Mouse (Mus musculus): ENCODE data around the gene Lrrc75a. TPM values are rescaled to one million over a fixed set of nuclear protein-coding genes. Genes with fewer than 3 reads are reported as not detected.

Gene Lrrc75a
- total and polyA plus RNA-seq, 3 experiments: 7.0 to 8.9 TPM; not detected in 1

DNA sequence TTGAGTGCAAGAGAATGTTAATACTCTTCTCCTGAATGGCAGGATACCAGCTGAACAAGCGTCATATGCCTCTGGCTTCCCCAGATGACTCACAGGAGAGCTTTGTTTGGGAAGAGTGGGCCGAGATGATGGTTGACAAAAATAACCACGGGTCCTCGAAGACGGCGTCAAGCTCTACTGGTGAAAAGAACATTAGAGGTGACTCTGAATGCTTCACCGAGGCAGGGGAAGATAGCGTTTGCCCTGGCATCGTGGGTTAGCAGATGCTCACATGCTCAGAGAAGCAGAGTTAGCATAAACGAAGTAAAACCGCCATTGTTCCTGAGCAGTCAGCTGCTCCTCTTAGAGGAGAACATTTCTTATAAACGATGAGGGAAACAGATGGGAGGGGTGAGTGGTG, 21.1 kb upstream of the Lrrc75a start:
- Histone ChIP-seq H3K9me3 (replicated peaks; ENCODE audit: insufficient read depth, low read length) (no peaks in the 10 kb centered on the region), H3K27ac (ENCODE audit: control insufficient read depth, low read depth, low read length) (no peak overlapping the region), H3K4me1 (ENCODE audit: control insufficient read depth in 1 of 2, insufficient read depth in 2 of 2, low read length in 2 of 2) (peaks cover 0 to 5% of the 10 kb centered on the region in 2 experiments; a peak in 2 of 4 replicates), H3K9ac (ENCODE audit: control insufficient read depth, low read depth, low read length, poor library complexity, severe bottlenecking) (no peak overlapping the region), H3K27me3 (ENCODE audit: control insufficient read depth in 1 of 2, insufficient read depth in 2 of 2, low read length in 2 of 2) (no peaks in the 10 kb centered on the region), H3K4me3 (ENCODE audit: control insufficient read depth in 1 of 2, insufficient read depth in 1 of 2, low read depth in 2 of 2, low read length in 2 of 2) (no peak overlapping the region), H3K36me3 (ENCODE audit: control insufficient read depth in 1 of 2, insufficient read depth in 2 of 2, low read length in 2 of 2) (no peaks in the 10 kb centered on the region), H3K79me2 (ENCODE audit: control insufficient read depth, insufficient read depth, low read length, poor library complexity) (no peaks in the 10 kb centered on the region)
- no peak for TF ChIP-seq SMC3 (IDR thresholded peaks at IDR 0.05; ENCODE audit: low read depth, low read length)
- no peak for TF ChIP-seq NRF1 (IDR thresholded peaks at IDR 0.05; ENCODE audit: insufficient read depth, low read depth, low read length, poor library complexity, severe bottlenecking)
- no peak for DNase-seq (ENCODE audit: low read depth, low spot score)

DNA sequence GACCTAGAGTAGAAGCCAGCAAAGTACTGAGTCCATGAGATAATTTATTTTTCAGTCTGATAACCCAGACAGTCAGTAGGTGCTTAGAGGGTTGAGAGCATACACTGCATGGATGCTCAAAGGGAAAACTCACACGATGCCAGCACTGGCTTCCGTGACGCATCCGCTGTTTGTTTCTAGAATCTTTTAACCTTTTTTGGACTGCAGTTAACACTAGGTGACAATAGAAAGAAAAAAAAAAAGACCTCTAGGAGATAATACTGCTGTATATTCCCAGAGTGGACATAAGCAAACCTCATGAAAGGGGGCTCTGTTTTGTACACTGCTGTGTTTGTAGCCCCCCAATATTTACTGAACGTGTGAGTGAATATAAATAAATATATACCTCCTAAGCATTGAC, 20.7 kb upstream of the Lrrc75a start:
- peaks cover 0 to 5% of the 10 kb centered on the region in 2 experiments; a peak in 3 of 4 replicates for H3K4me1 ChIP-seq (ENCODE audit: control insufficient read depth in 1 of 2, insufficient read depth in 2 of 2, low read length in 2 of 2)
- H3K27me3 ChIP-seq (ENCODE audit: control insufficient read depth in 1 of 2, insufficient read depth in 2 of 2, low read length in 2 of 2): no peaks in the 10 kb centered on the region
- DNase-seq (ENCODE audit: low read depth, low spot score): no peak
- H3K36me3 ChIP-seq (ENCODE audit: control insufficient read depth in 1 of 2, insufficient read depth in 2 of 2, low read length in 2 of 2): no peaks in the 10 kb centered on the region
- no peak overlapping the region for H3K4me3 ChIP-seq (ENCODE audit: control insufficient read depth in 1 of 2, insufficient read depth in 1 of 2, low read depth in 2 of 2, low read length in 2 of 2)
- H3K9me3 ChIP-seq (replicated peaks; ENCODE audit: insufficient read depth, low read length): no peaks in the 10 kb centered on the region
- H3K27ac ChIP-seq (ENCODE audit: control insufficient read depth, low read depth, low read length): no peak overlapping the region
- H3K79me2 ChIP-seq (ENCODE audit: control insufficient read depth, insufficient read depth, low read length, poor library complexity): no peaks in the 10 kb centered on the region
- TF ChIP-seq NELFE (IDR thresholded peaks at IDR 0.05; ENCODE audit: low read depth, low read length) (no peak), CHD2 (IDR thresholded peaks at IDR 0.05; ENCODE audit: low read length) (no peak), MYC (IDR thresholded peaks at IDR 0.05; ENCODE audit: low read depth, low read length) (no peak), BHLHE40 (IDR thresholded peaks at IDR 0.05; ENCODE audit: borderline replicate concordance, low read depth, low read length) (no peak), MXI1 (IDR thresholded peaks at IDR 0.05; ENCODE audit: low read depth, low read length) (no peak), RAD21 (IDR thresholded peaks at IDR 0.05; ENCODE audit: low read depth, low read length) (no peak), GABPA (IDR thresholded peaks at IDR 0.05; ENCODE audit: low read depth, low read length) (no peak), USF2 (IDR thresholded peaks at IDR 0.05; ENCODE audit: borderline replicate concordance in 1 of 2, insufficient read depth in 1 of 2, low read depth in 1 of 2, low read length in 2 of 2) (no peak), TBP (IDR thresholded peaks at IDR 0.05; ENCODE audit: low read depth, low read length) (no peak), NRF1 (IDR thresholded peaks at IDR 0.05; ENCODE audit: insufficient read depth, low read depth, low read length, poor library complexity, severe bottlenecking) (no peak), E2F4 (IDR thresholded peaks at IDR 0.05; ENCODE audit: borderline replicate concordance, low read depth, low read length) (no peak), ZMIZ1 (IDR thresholded peaks at IDR 0.05; ENCODE audit: low read depth, low read length) (no peak), KAT2A (conservative IDR thresholded peaks at IDR 0.05; ENCODE audit: low read depth, low read length) (no peak), GATA1 (IDR thresholded peaks at IDR 0.05; ENCODE audit: low read depth, low read length) (no peak), ZKSCAN1 (IDR thresholded peaks at IDR 0.05; ENCODE audit: low read depth, low read length) (no peak), HCFC1 (IDR thresholded peaks at IDR 0.05; ENCODE audit: low read depth, low read length) (no peak), SMC3 (IDR thresholded peaks at IDR 0.05; ENCODE audit: low read depth, low read length) (no peak), MYB (IDR thresholded peaks at IDR 0.05; ENCODE audit: low read depth, low read length) (no peak)
- no peak overlapping the region for H3K9ac ChIP-seq (ENCODE audit: control insufficient read depth, low read depth, low read length, poor library complexity, severe bottlenecking)
